Mouse (Mus musculus) myocyte (in vitro differentiated cells): ENCODE measurements around the gene Epas1. TPM values are rescaled to one million over a fixed set of nuclear protein-coding genes. Genes with fewer than 3 reads are reported as not detected.

Experiments used
- H3K27me3 ChIP-seq: one replicate; pipeline ENCODE4 v1.6.1; 2011; ENCODE audit not compliant: control insufficient read depth, insufficient read depth, insufficient read length
- H3K36me3 ChIP-seq: one replicate; pipeline ENCODE4 v1.6.1; 2011; ENCODE audit not compliant: control insufficient read depth, insufficient read depth
- H3K4me2 ChIP-seq: one replicate; pipeline ENCODE4 v1.6.1; 2011; ENCODE audit warnings: low read depth, control low read depth
- H3K4me3 ChIP-seq: one replicate; pipeline ENCODE4 v1.5.1; 2011; ENCODE audit warnings: mild to moderate bottlenecking, control low read depth, moderate library complexity
- H3K79me2 ChIP-seq: one replicate; pipeline ENCODE4 v1.6.1; 2011; ENCODE audit not compliant: control insufficient read depth, insufficient read depth
- H3ac ChIP-seq: one replicate; pipeline ENCODE4 v1.6.1; 2011; ENCODE audit not compliant: control insufficient read depth, insufficient read length
- CEBPB ChIP-seq: IDR thresholded peaks from 2 replicates; pipeline ENCODE4 v1.6.1; 2011; ENCODE audit warnings: mild to moderate bottlenecking, moderate library complexity; ENCODE audit not compliant: poor library complexity, insufficient read depth, severe bottlenecking
- E2F4 ChIP-seq: IDR thresholded peaks from one replicate; pipeline ENCODE4 v1.6.1; 2011; ENCODE audit warnings: mild to moderate bottlenecking, control low read depth, moderate library complexity; ENCODE audit not compliant: insufficient read depth
- MAX ChIP-seq: IDR thresholded peaks from one replicate; pipeline ENCODE4 v1.6.1; 2011; ENCODE audit warnings: low read depth, mild to moderate bottlenecking, control low read depth
- MYOD1 ChIP-seq, 3 experiments: IDR thresholded peaks; one replicate each; pipeline ENCODE4 v1.6.1; 2011; ENCODE audit warnings: control low read depth in 2 of 3, low read depth in 2 of 3, mild to moderate bottlenecking in 2 of 3, moderate library complexity in 1 of 3; ENCODE audit not compliant: insufficient read length in 2 of 3, control insufficient read depth in 1 of 3
- MYOG ChIP-seq, 3 experiments: IDR thresholded peaks; one replicate each; pipeline ENCODE4 v1.6.1; 2011; ENCODE audit warnings: control low read depth in 2 of 3, low read depth in 2 of 3, mild to moderate bottlenecking in 2 of 3; ENCODE audit not compliant: insufficient read length in 2 of 3, control insufficient read depth in 1 of 3, insufficient read depth in 1 of 3
- POLR2A ChIP-seq: IDR thresholded peaks from one replicate; pipeline ENCODE4 v1.6.1; 2011; ENCODE audit warnings: low read depth, mild to moderate bottlenecking, control low read depth, moderate library complexity; ENCODE audit not compliant: insufficient read length
- POLR2AphosphoS2 ChIP-seq: IDR thresholded peaks from one replicate; pipeline ENCODE4 v1.6.1; 2011; ENCODE audit warnings: low read depth, control low read depth; ENCODE audit not compliant: insufficient read length
- REST ChIP-seq: IDR thresholded peaks from one replicate; pipeline ENCODE4 v1.6.1; 2011; ENCODE audit warnings: mild to moderate bottlenecking, control low read depth, moderate library complexity; ENCODE audit not compliant: insufficient read depth, insufficient read length
- SRF ChIP-seq: IDR thresholded peaks from one replicate; pipeline ENCODE4 v1.6.1; 2011; ENCODE audit warnings: low read depth; ENCODE audit not compliant: control insufficient read depth, insufficient read length
- TCF12 ChIP-seq: IDR thresholded peaks from one replicate; pipeline ENCODE4 v1.6.1; 2011; ENCODE audit warnings: mild to moderate bottlenecking, control low read depth; ENCODE audit not compliant: poor library complexity, insufficient read depth, severe bottlenecking
- TCF3 ChIP-seq: IDR thresholded peaks from one replicate; pipeline ENCODE4 v1.6.1; 2011; ENCODE audit warnings: low read depth, control low read depth; ENCODE audit not compliant: insufficient read length
- USF1 ChIP-seq: IDR thresholded peaks from one replicate; pipeline ENCODE4 v1.6.1; 2011; ENCODE audit warnings: low read depth, mild to moderate bottlenecking, control low read depth, moderate library complexity
- polyA plus RNA-seq: library from polyadenylated mRNA; unstranded; fragments of >200 nt; fragmentation: generic; extraction: Trizol; gene quantifications from one replicate; pipeline ENCODE4 v1.2.1, GENCODE M21; 2012; ENCODE audit warnings: missing spikeins

Gene Epas1
- polyA plus RNA-seq, 1 experiment, result 0.06 TPM

GRCm38 (mm10) chr17:86880056-86880455, 126.6 kb downstream of the Epas1 start:
- TF ChIP-seq TCF3, result no peak
- no peak for TF ChIP-seq USF1
- no peak for TF ChIP-seq TCF12
- TF ChIP-seq SRF, result no peak
- TF ChIP-seq E2F4, result no peak
- no peak for TF ChIP-seq REST
- TF ChIP-seq POLR2AphosphoS2, result no peak
- no peak for TF ChIP-seq MYOD1 (IDR thresholded peaks at IDR 0.05; ENCODE audit: control insufficient read depth in 1 of 3, insufficient read length in 2 of 3, low read depth in 2 of 3)
- no peak for TF ChIP-seq CEBPB
- no peak for TF ChIP-seq MYOG (IDR thresholded peaks at IDR 0.05; ENCODE audit: control insufficient read depth in 1 of 3, insufficient read depth in 1 of 3, insufficient read length in 2 of 3, low read depth in 2 of 3)
- no peak for TF ChIP-seq MAX
- TF ChIP-seq POLR2A, result no peak
- no peak overlapping the region for H3ac ChIP-seq
- H3K79me2 ChIP-seq, result no peaks in the 10 kb centered on the region
- peaks cover 4% of the 10 kb centered on the region for H3K27me3 ChIP-seq
- no peak overlapping the region for H3K4me2 ChIP-seq
- H3K4me3 ChIP-seq, result no peak overlapping the region
- no peaks in the 10 kb centered on the region for H3K36me3 ChIP-seq

GRCm38 (mm10) chr17:86880461-86881044, 127.1 kb downstream of the Epas1 start:
- no peak overlapping the region for H3K4me2 ChIP-seq
- H3K27me3 ChIP-seq, result peaks cover 4% of the 10 kb centered on the region
- H3K79me2 ChIP-seq, result no peaks in the 10 kb centered on the region
- TF ChIP-seq E2F4 (no peak), MYOD1 (IDR thresholded peaks at IDR 0.05; ENCODE audit: control insufficient read depth in 1 of 3, insufficient read length in 2 of 3, low read depth in 2 of 3) (no peak), TCF12 (no peak)
- H3ac ChIP-seq, result no peak overlapping the region
- H3K4me3 ChIP-seq, result no peak overlapping the region
- H3K36me3 ChIP-seq, result no peaks in the 10 kb centered on the region

Other genes starting within 250 kb of the Epas1 start
- gene Gm10309, start 248.5 kb upstream of the Epas1 start, polyA plus RNA-seq, result 0.05 TPM
- not detected for gene Tmem247, start 163.6 kb downstream of the Epas1 start, polyA plus RNA-seq
- not detected for gene Atp6v1e2, start 194.2 kb downstream of the Epas1 start, polyA plus RNA-seq
- 60.0 TPM for gene Rhoq, start 209.4 kb downstream of the Epas1 start, polyA plus RNA-seq